Mouse (Mus musculus) small intestine, adult 2 months (tissue): Measurements from ENCODE around the gene Pdzd7. TPM values are rescaled to one million over a fixed set of nuclear protein-coding genes. Genes with fewer than 3 reads are reported as not detected.
A peak's percentile ranks its signal among the peaks of the same experiment; 100 is the strongest.

Experiments
- H3K27ac ChIP-seq: fragments of 200-500 bp; 2 replicates; pipeline ENCODE4 v1.5.1; 2012; ENCODE audit warnings: low read depth, low read length, control low read depth, inconsistent platforms; ENCODE audit not compliant: insufficient read depth
- H3K27me3 ChIP-seq: fragments of 200-500 bp; 2 replicates; pipeline ENCODE4 v1.6.1; 2012; ENCODE audit warnings: mild to moderate bottlenecking, moderate library complexity, low read length, inconsistent platforms; ENCODE audit not compliant: control insufficient read depth, insufficient read depth
- H3K36me3 ChIP-seq: fragments of 200-500 bp; 2 replicates; pipeline ENCODE4 v1.6.1; 2012; ENCODE audit warnings: mild to moderate bottlenecking, low read length, control low read depth, inconsistent platforms; ENCODE audit not compliant: control insufficient read depth, insufficient read depth
- H3K4me1 ChIP-seq: fragments of 200-500 bp; 2 replicates; pipeline ENCODE4 v1.6.1; 2012; ENCODE audit warnings: low read length, inconsistent platforms, mixed read lengths; ENCODE audit not compliant: control insufficient read depth, insufficient read depth, insufficient read length
- H3K4me3 ChIP-seq: fragments of 200-500 bp; 2 replicates; pipeline ENCODE4 v1.5.1; 2012; ENCODE audit warnings: low read depth, mild to moderate bottlenecking, control low read depth, inconsistent platforms, low read length, moderate library complexity
- CTCF ChIP-seq: fragments of 200-500 bp; IDR thresholded peaks from 2 replicates; pipeline ENCODE4 v1.5.1; 2012; ENCODE audit warnings: low read depth, mild to moderate bottlenecking, control low read depth, inconsistent platforms, low read length, moderate library complexity, mixed read lengths; ENCODE audit not compliant: insufficient replicate concordance, insufficient read length; ENCODE audit errors: extremely low read depth
- POLR2A ChIP-seq: fragments of 200-500 bp; IDR thresholded peaks from 2 replicates; pipeline ENCODE4 v1.6.1; 2012; ENCODE audit warnings: low read depth, mild to moderate bottlenecking, control low read depth, inconsistent platforms, low read length, moderate library complexity
- WGBS: fragments of 180-500 bp; shearing (Covaris S2); methylation state at CpG from one replicate; pipeline ENCODE4 v1.1.7; 2018; 5-methylcytosine and 5-hydroxymethylcytosine counted together
- polyA plus RNA-seq: library from polyadenylated mRNA; depleted of rRNA; stranded (reverse); fragments of >200 nt; gene quantifications from 2 replicates; pipeline ENCODE4 v1.2.3, GENCODE M21; 2012

Pdzd7 gene
- polyA plus RNA-seq, 1 experiment: 0.29 TPM

GRCm38 (mm10) chr19:44988321-44988720 lies 57.2 kb downstream of the Pdzd7 start:
- WGBS: 38% methylated on average over 9 of the region's 9 CpGs
- H3K4me3 ChIP-seq: 0 out of 2 replicates have a peak overlapping the region, but pooled peaks have one; percentile 89
- H3K27ac ChIP-seq: peak overlapping the region; percentile 77
- H3K27me3 ChIP-seq: no peaks in the 10 kb centered on the region; the same call in 1 of the 2 replicates
- no peak for TF ChIP-seq POLR2A
- TF ChIP-seq CTCF: no peak
- H3K36me3 ChIP-seq: peaks cover 12% of the 10 kb centered on the region
- peaks cover 47% of the 10 kb centered on the region for H3K4me1 ChIP-seq

- Histone ChIP-seq H3K4me3 (no peak overlapping the region), H3K36me3 (peaks cover 9% of the 10 kb centered on the region), H3K27ac (no peak overlapping the region), H3K4me1 (peaks cover 50% of the 10 kb centered on the region), H3K27me3 (no peaks in the 10 kb centered on the region; the same call in 1 of the 2 replicates)
- no peak for TF ChIP-seq POLR2A
- no peak for TF ChIP-seq CTCF
- 65% methylated on average over 6 of the region's 6 CpGs for WGBS
Measured at GRCm38 (mm10) chr19:44987851-44988250, 57.7 kb downstream of the Pdzd7 start.

- no peaks in the 10 kb centered on the region; the same call in 1 of the 2 replicates for H3K27me3 ChIP-seq
- 30% methylated on average over 6 of the region's 6 CpGs for WGBS
- H3K4me1 ChIP-seq: peaks cover 46% of the 10 kb centered on the region
- H3K36me3 ChIP-seq: peaks cover under 1% of the 10 kb centered on the region
- TF ChIP-seq CTCF (no peak), POLR2A (no peak)
- H3K4me3 ChIP-seq: no peak overlapping the region
- peak overlapping the region; percentile 90 for H3K27ac ChIP-seq
Measured at GRCm38 (mm10) chr19:44987004-44987403, 58.5 kb downstream of the Pdzd7 start.

GRCm38 (mm10) chr19:44985159-44985988 lies 60.1 kb downstream of the Pdzd7 start:
- H3K27me3 ChIP-seq: no peaks in the 10 kb centered on the region; the same call in 1 of the 2 replicates
- H3K4me1 ChIP-seq: peaks cover 45% of the 10 kb centered on the region; the same call in 1 of the 2 replicates
- peak overlapping the region; percentile 90 for H3K27ac ChIP-seq
- H3K36me3 ChIP-seq: peaks cover 9% of the 10 kb centered on the region
- WGBS: 9% methylated on average over 5 of the region's 5 CpGs
- no peak overlapping the region for H3K4me3 ChIP-seq
- TF ChIP-seq CTCF (no peak), POLR2A (no peak)

- Histone ChIP-seq H3K4me3 (no peak overlapping the region), H3K36me3 (peaks cover 12% of the 10 kb centered on the region), H3K27me3 (no peaks in the 10 kb centered on the region; the same call in 1 of the 2 replicates), H3K4me1 (peaks cover 45% of the 10 kb centered on the region; the same call in 1 of the 2 replicates), H3K27ac (peak overlapping the region; percentile 87)
- 66% methylated on average over 4 of the region's 4 CpGs for whole genome bisulfite sequencing
- TF ChIP-seq CTCF: no peak
- no peak for TF ChIP-seq POLR2A
Measured at GRCm38 (mm10) chr19:44984420-44984819, 61.1 kb downstream of the Pdzd7 start.

- H3K27ac ChIP-seq: peak overlapping the region; percentile 72; the same call in 1 of the 2 replicates
- no peak overlapping the region for H3K4me3 ChIP-seq
- TF ChIP-seq CTCF (no peak), POLR2A (no peak)
- no peaks in the 10 kb centered on the region for H3K27me3 ChIP-seq
- H3K36me3 ChIP-seq: peaks cover 14% of the 10 kb centered on the region
- peaks cover 39% of the 10 kb centered on the region; the same call in 1 of the 2 replicates for H3K4me1 ChIP-seq
- WGBS: 58% methylated on average over 6 of the region's 6 CpGs
Measured at GRCm38 (mm10) chr19:44983366-44983765, 62.2 kb downstream of the Pdzd7 start.

- Histone ChIP-seq H3K4me3 (peak overlapping the region; percentile 13; the same call in 1 of the 2 replicates), H3K27ac (peak overlapping the region; percentile 81), H3K36me3 (peaks cover 21% of the 10 kb centered on the region), H3K4me1 (peaks cover 37% of the 10 kb centered on the region; the same call in 1 of the 2 replicates), H3K27me3 (no peaks in the 10 kb centered on the region)
- TF ChIP-seq POLR2A (no peak), CTCF (no peak)
- WGBS: 14% methylated on average over 7 of the region's 7 CpGs
Measured at GRCm38 (mm10) chr19:44982477-44983115, 62.9 kb downstream of the Pdzd7 start.
